Mouse (Mus musculus): ENCODE measurements at regions not wholly inside any gene's neighbourhood (a gene's known extent, or its start where the extent isn't known, plus 50 kb on each side); places are given as distances from the start of the nearest gene placed in this dataset.
A peak's percentile ranks its signal among the peaks of the same experiment; 100 is the strongest.

DNA sequence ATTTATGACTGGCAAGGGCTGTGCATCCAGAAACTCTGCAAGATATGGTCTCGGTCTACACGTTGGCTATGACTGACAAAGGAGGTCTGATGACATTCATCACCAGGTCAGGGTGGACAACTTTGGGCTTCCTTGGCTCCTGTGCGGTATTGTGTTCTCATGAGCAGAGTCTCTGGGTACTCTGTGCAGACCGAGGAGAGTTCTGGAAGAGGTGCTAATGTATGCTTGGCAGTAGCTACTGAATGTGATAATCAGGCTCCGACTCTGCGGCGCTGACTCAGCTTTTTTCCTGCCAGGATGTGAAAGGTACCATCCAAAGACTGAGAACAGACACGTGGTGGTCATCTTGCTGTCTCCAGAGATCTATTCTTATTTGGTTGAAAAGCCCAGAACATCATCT, 94.5 kb upstream of the Oxgr1 start:
- Histone ChIP-seq H3K4me1 (replicated peaks) (peaks cover 13% of the 10 kb centered on the region), H3K27me3 (no peaks in the 10 kb centered on the region), H3K4me3 (no peak overlapping the region), H3K4me2 (no peak overlapping the region), H3K9ac (no peak overlapping the region), H3K36me3 (no peaks in the 10 kb centered on the region), H3K27ac (no peak overlapping the region), H3K9me3 (replicated peaks) (no peaks in the 10 kb centered on the region)
- ATAC-seq (replicated peaks; ENCODE audit: insufficient number of reproducible peaks, insufficient read depth, low FRiP score, low read depth): no peak
- WGBS: 62% methylated on average over 8 of the region's 8 CpGs

GRCm38 (mm10) chr14:120137680-120138136, 95.5 kb upstream of the Oxgr1 start:
- H3K36me3 ChIP-seq: no peaks in the 10 kb centered on the region
- peaks cover 15% of the 10 kb centered on the region for H3K4me1 ChIP-seq (replicated peaks)
- peak; percentile 88 for ATAC-seq (replicated peaks; ENCODE audit: insufficient number of reproducible peaks, insufficient read depth, low FRiP score, low read depth)
- H3K9me3 ChIP-seq (replicated peaks): no peaks in the 10 kb centered on the region
- H3K27me3 ChIP-seq: no peaks in the 10 kb centered on the region
- H3K27ac ChIP-seq: peak overlapping the region; percentile 72
- H3K9ac ChIP-seq: no peak overlapping the region
- WGBS: 3% methylated on average over 21 of the region's 21 CpGs
- H3K4me2 ChIP-seq: peak overlapping the region; percentile 51
- H3K4me3 ChIP-seq: peak overlapping the region; percentile 30

- no peaks in the 10 kb centered on the region for H3K36me3 ChIP-seq
- H3K9me3 ChIP-seq (replicated peaks): no peaks in the 10 kb centered on the region
- no peak for ATAC-seq (replicated peaks; ENCODE audit: insufficient number of reproducible peaks, insufficient read depth, low FRiP score, low read depth)
- H3K4me3 ChIP-seq: no peak overlapping the region
- no peak overlapping the region for H3K27ac ChIP-seq
- H3K27me3 ChIP-seq: no peaks in the 10 kb centered on the region
- H3K4me2 ChIP-seq: no peak overlapping the region
- no peak overlapping the region for H3K9ac ChIP-seq
- WGBS: 80% methylated on average over 5 of the region's 5 CpGs
- H3K4me1 ChIP-seq (replicated peaks): peaks cover 15% of the 10 kb centered on the region
These were observed 96.3 kb upstream of the Oxgr1 start for GRCm38 (mm10) chr14:120138546-120138945.

DNA sequence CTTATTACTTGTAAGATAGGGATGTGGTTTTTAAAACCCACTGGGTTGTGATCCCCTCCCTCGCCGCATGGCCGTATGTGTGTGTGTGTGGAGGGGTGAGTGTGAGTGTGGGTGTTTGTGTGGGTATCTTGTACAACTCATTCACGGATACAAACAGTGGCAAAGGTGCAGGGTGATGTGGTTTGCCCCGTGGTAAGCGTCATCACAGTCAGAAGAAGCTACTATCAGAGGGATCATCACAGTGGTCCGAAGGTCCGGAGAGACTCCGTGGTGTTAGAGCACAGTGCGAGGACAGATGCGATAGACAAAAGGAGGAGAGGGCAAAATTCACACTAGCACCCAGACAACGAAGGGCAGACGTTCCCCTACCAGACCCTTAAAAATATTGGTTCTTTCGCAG, 97.0 kb upstream of the Oxgr1 start:
- no peak overlapping the region for H3K4me2 ChIP-seq
- H3K4me3 ChIP-seq: no peak overlapping the region
- H3K27ac ChIP-seq: no peak overlapping the region
- no peaks in the 10 kb centered on the region for H3K9me3 ChIP-seq (replicated peaks)
- H3K9ac ChIP-seq: no peak overlapping the region
- no peaks in the 10 kb centered on the region for H3K36me3 ChIP-seq
- no peak for ATAC-seq (replicated peaks; ENCODE audit: insufficient number of reproducible peaks, insufficient read depth, low FRiP score, low read depth)
- H3K4me1 ChIP-seq (replicated peaks): peaks cover 15% of the 10 kb centered on the region
- H3K27me3 ChIP-seq: no peaks in the 10 kb centered on the region
- 91% methylated on average over 14 of the region's 14 CpGs for WGBS

DNA sequence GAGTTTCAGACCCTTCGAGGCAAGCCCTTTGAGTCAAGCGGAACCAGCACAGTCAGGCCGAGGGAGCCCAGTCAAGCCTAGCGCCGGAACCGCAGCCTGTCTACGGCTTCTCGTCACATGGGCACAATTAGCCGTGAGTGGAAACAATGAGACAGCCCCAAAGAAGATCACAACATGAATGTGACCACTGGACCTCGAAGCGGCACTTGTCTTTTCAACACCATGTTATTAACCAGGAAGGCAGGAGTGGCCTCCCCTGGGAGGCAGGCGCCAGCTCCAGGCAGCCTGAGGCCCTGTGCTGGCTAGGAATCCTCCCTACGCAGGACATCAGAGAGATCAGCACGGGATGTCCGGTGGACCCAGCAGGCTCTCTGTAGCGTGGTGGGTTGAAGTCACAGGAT, 97.4 kb upstream of the Oxgr1 start:
- Histone ChIP-seq H3K27ac (no peak overlapping the region), H3K36me3 (no peaks in the 10 kb centered on the region), H3K4me3 (no peak overlapping the region), H3K9ac (no peak overlapping the region), H3K9me3 (replicated peaks) (no peaks in the 10 kb centered on the region), H3K4me1 (replicated peaks) (peaks cover 15% of the 10 kb centered on the region), H3K27me3 (no peaks in the 10 kb centered on the region), H3K4me2 (no peak overlapping the region)
- WGBS: 63% methylated on average over 16 of the region's 16 CpGs
- no peak for ATAC-seq (replicated peaks; ENCODE audit: insufficient number of reproducible peaks, insufficient read depth, low FRiP score, low read depth)

GRCm38 (mm10) chr14:120140211-120140610, 98.0 kb upstream of the Oxgr1 start:
- Histone ChIP-seq H3K9me3 (replicated peaks) (no peaks in the 10 kb centered on the region), H3K4me3 (no peak overlapping the region), H3K36me3 (no peaks in the 10 kb centered on the region), H3K4me2 (no peak overlapping the region), H3K27me3 (no peaks in the 10 kb centered on the region), H3K4me1 (replicated peaks) (peaks cover 15% of the 10 kb centered on the region), H3K27ac (no peak overlapping the region), H3K9ac (no peak overlapping the region)
- 86% methylated on average over 8 of the region's 8 CpGs for WGBS
- ATAC-seq (replicated peaks; ENCODE audit: insufficient number of reproducible peaks, insufficient read depth, low FRiP score, low read depth): no peak

- Histone ChIP-seq H3K27me3 (no peaks in the 10 kb centered on the region), H3K9ac (no peak overlapping the region), H3K4me1 (replicated peaks) (peaks cover 15% of the 10 kb centered on the region), H3K4me2 (peak overlapping the region; percentile 15; the same call in 1 of the 2 replicates), H3K4me3 (no peak overlapping the region), H3K27ac (0 out of 2 replicates have a peak overlapping the region, but pooled peaks have one; percentile 40), H3K9me3 (replicated peaks) (no peaks in the 10 kb centered on the region), H3K36me3 (no peaks in the 10 kb centered on the region)
- ATAC-seq (replicated peaks; ENCODE audit: insufficient number of reproducible peaks, insufficient read depth, low FRiP score, low read depth): no peak
- WGBS: 60% methylated on average over 14 of the region's 14 CpGs
These were observed 98.8 kb upstream of the Oxgr1 start for GRCm38 (mm10) chr14:120140791-120141747.

DNA sequence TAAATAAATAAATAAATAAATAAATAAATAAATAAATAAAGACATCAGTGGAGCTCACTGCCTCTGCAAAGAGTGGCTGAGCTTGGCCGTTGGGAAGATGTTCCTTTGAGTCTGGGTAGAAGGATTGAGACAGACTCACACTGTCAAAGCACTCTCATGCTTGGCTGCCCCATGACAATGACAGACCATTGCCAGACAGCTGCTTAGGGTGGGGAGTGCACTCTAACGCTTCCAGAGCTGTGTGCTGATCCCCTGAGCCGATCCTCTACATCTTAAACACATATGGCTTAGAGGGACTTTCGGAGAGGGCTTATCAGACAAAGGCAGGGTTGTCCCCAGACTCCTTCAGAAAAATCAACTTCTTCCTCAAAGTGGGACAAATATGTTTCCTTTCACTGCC, 100.0 kb upstream of the Oxgr1 start:
- WGBS: 63% methylated on average over 4 of the region's 4 CpGs
- Histone ChIP-seq H3K9ac (no peak overlapping the region), H3K4me2 (no peak overlapping the region), H3K36me3 (no peaks in the 10 kb centered on the region), H3K4me3 (no peak overlapping the region), H3K27ac (no peak overlapping the region), H3K27me3 (no peaks in the 10 kb centered on the region), H3K4me1 (replicated peaks) (peaks cover 15% of the 10 kb centered on the region), H3K9me3 (replicated peaks) (no peaks in the 10 kb centered on the region)
- ATAC-seq (replicated peaks; ENCODE audit: insufficient number of reproducible peaks, insufficient read depth, low FRiP score, low read depth): no peak

DNA sequence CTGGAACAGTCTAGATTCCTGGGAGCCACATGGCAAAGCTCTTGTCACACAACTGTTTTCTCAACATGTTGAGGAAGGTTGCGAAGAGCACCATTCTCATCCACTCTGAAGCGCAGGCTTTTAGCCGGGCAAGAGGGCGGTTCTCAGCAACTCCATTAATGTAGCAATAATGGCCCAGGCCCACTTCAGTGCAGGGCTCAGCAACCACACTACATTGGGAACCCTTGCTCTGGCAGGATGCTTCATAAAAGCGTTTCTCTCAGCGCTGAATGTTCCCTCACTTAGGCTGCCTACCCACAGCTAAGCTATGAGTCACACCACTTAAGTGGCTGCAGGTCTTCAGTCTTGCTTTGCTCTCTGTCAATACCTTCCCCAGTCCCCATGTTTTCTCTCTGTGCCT, 102.2 kb upstream of the Oxgr1 start:
- ATAC-seq (replicated peaks; ENCODE audit: insufficient number of reproducible peaks, insufficient read depth, low FRiP score, low read depth): no peak

GRCm38 (mm10) chr14:120146312-120146711, 104.1 kb upstream of the Oxgr1 start:
- Histone ChIP-seq H3K4me2 (no peak overlapping the region), H3K27me3 (no peaks in the 10 kb centered on the region)
- WGBS: 82% methylated on average over 11 of the region's 11 CpGs

More for the DNA sequence above, 102.2 kb upstream of the Oxgr1 start:
- no peaks in the 10 kb centered on the region for H3K9me3 ChIP-seq (replicated peaks)
- no peak overlapping the region for H3K4me3 ChIP-seq
- 77% methylated on average over 6 of the region's 6 CpGs for WGBS
- H3K4me2 ChIP-seq: no peak overlapping the region
- H3K27me3 ChIP-seq: no peaks in the 10 kb centered on the region
- peaks cover 7% of the 10 kb centered on the region for H3K4me1 ChIP-seq (replicated peaks)
- no peak overlapping the region for H3K9ac ChIP-seq
- no peaks in the 10 kb centered on the region for H3K36me3 ChIP-seq
- no peak overlapping the region for H3K27ac ChIP-seq

GRCm38 (mm10) chr14:120146908-120147770, 104.9 kb upstream of the Oxgr1 start:
- WGBS: 67% methylated on average over 8 of the region's 8 CpGs
- Histone ChIP-seq H3K4me2 (no peak overlapping the region), H3K27me3 (no peaks in the 10 kb centered on the region), H3K9me3 (replicated peaks) (no peaks in the 10 kb centered on the region), H3K4me1 (replicated peaks) (no peaks in the 10 kb centered on the region), H3K27ac (no peak overlapping the region), H3K36me3 (no peaks in the 10 kb centered on the region), H3K4me3 (no peak overlapping the region), H3K9ac (no peak overlapping the region)
- no peak for ATAC-seq (replicated peaks; ENCODE audit: insufficient number of reproducible peaks, insufficient read depth, low FRiP score, low read depth)

More at GRCm38 (mm10) chr14:120146312-120146711, 104.1 kb upstream of the Oxgr1 start:
- Histone ChIP-seq H3K9me3 (replicated peaks) (no peaks in the 10 kb centered on the region), H3K27ac (no peak overlapping the region), H3K36me3 (no peaks in the 10 kb centered on the region), H3K4me3 (no peak overlapping the region), H3K9ac (no peak overlapping the region), H3K4me1 (replicated peaks) (peaks cover 3% of the 10 kb centered on the region; the same call in 1 of the 2 replicates)
- no peak for ATAC-seq (replicated peaks; ENCODE audit: insufficient number of reproducible peaks, insufficient read depth, low FRiP score, low read depth)

Measured in heart, embryonic 15.5 days (tissue).